Mouse (Mus musculus): ENCODE measurements at regions not wholly inside any gene's neighbourhood (a gene's known extent, or its start where the extent isn't known, plus 50 kb on each side); places are given as distances from the start of the nearest gene placed in this dataset.
"Not testable (repeated sequence)": the region's sequence is repeated elsewhere in the genome, so short reads cannot be mapped to it uniquely, and the experiment has no call there.

GRCm38 (mm10) chr5:25639187-25639586 is 66.4 kb downstream of the Xrcc2 start:
- no peak for DNase-seq (ENCODE audit: low read depth)

GRCm38 (mm10) chr5:25638097-25638496 is 67.5 kb downstream of the Xrcc2 start:
- DNase-seq (ENCODE audit: low read depth): no peak

- DNase-seq (ENCODE audit: low read depth): peak; percentile 51
Observed at GRCm38 (mm10) chr5:25632861-25633535, 72.6 kb downstream of the Xrcc2 start.

- no peak for DNase-seq (ENCODE audit: low read depth)
Observed at GRCm38 (mm10) chr5:25629731-25630130, 75.9 kb downstream of the Xrcc2 start.

GRCm38 (mm10) chr5:25628504-25628903 is 77.1 kb downstream of the Xrcc2 start:
- DNase-seq (ENCODE audit: low read depth): no peak

GRCm38 (mm10) chr5:25627086-25627485 is 78.5 kb downstream of the Xrcc2 start:
- no peak for DNase-seq (ENCODE audit: low read depth)

GRCm38 (mm10) chr5:25624029-25624428 is 81.6 kb downstream of the Xrcc2 start:
- DNase-seq (ENCODE audit: low read depth): no peak

- DNase-seq (ENCODE audit: low read depth): no peak
Observed at GRCm38 (mm10) chr5:25619872-25620271, 85.8 kb downstream of the Xrcc2 start.

- not testable (repeated sequence) for DNase-seq (ENCODE audit: low read depth)
Observed at GRCm38 (mm10) chr5:25619337-25619736, 86.3 kb downstream of the Xrcc2 start.

- no peak for DNase-seq (ENCODE audit: low read depth)
Observed at GRCm38 (mm10) chr5:25614659-25615061, 91.0 kb downstream of the Xrcc2 start.

GRCm38 (mm10) chr5:25613844-25614658 is 91.6 kb downstream of the Xrcc2 start:
- no peak for DNase-seq (ENCODE audit: low read depth)

GRCm38 (mm10) chr5:25612036-25612705 is 93.5 kb downstream of the Xrcc2 start:
- DNase-seq (ENCODE audit: low read depth): no peak

GRCm38 (mm10) chr5:25609911-25610310 is 94.0 kb downstream of the Cct8l1 start:
- DNase-seq (ENCODE audit: low read depth): no peak

GRCm38 (mm10) chr5:25602123-25602522 is 86.3 kb downstream of the Cct8l1 start:
- no peak for DNase-seq (ENCODE audit: low read depth)

GRCm38 (mm10) chr5:25599363-25599762 is 83.5 kb downstream of the Cct8l1 start:
- DNase-seq (ENCODE audit: low read depth): no peak

GRCm38 (mm10) chr5:25597786-25598185 is 81.9 kb downstream of the Cct8l1 start:
- DNase-seq (ENCODE audit: low read depth): no peak

- DNase-seq (ENCODE audit: low read depth): peak; percentile 12
Observed at GRCm38 (mm10) chr5:25591709-25592108, 75.8 kb downstream of the Cct8l1 start.
